Mouse (Mus musculus) lung, postnatal 0 days (tissue): ENCODE measurements around the gene Rnf150. TPM values are rescaled to one million over a fixed set of nuclear protein-coding genes. Genes with fewer than 3 reads are reported as not detected.
A peak's percentile ranks its signal among the peaks of the same experiment; 100 is the strongest.

Experiments used
- ATAC-seq: fragments of 200-750 bp; cut with Nextera tagmentation; 2 replicates; pipeline ENCODE4 v1.8.0; 2017; ENCODE audit warnings: moderate library complexity
- DNase-seq: peaks from one replicate; pipeline ENCODE4 v3.0.0-alpha.2; 2016; ENCODE audit warnings: low spot score
- H3K27ac ChIP-seq: fragments of 300-500 bp; sonication (generic); 2 replicates; pipeline ENCODE4 v1.5.1; 2014; ENCODE audit warnings: antibody characterized with exemption, mild to moderate bottlenecking, low read length, mixed read lengths
- H3K27me3 ChIP-seq: fragments of 300-500 bp; sonication (generic); replicated peaks from 2 replicates; pipeline ENCODE4 v1.6.1; 2014; ENCODE audit warnings: low read length, mixed read lengths; ENCODE audit not compliant: insufficient read depth
- H3K36me3 ChIP-seq: fragments of 300-500 bp; sonication (generic); 2 replicates; pipeline ENCODE4 v1.6.1; 2014; ENCODE audit warnings: low read length, mixed read lengths; ENCODE audit not compliant: insufficient read depth
- H3K4me1 ChIP-seq: fragments of 300-500 bp; sonication (generic); 2 replicates; pipeline ENCODE4 v1.6.1; 2014; ENCODE audit warnings: antibody characterized with exemption, low read depth, low read length, mixed read lengths; ENCODE audit not compliant: insufficient read depth
- H3K4me2 ChIP-seq: fragments of 300-500 bp; sonication (generic); replicated peaks from 2 replicates; pipeline ENCODE4 v1.6.1; 2014; ENCODE audit warnings: low read depth, mild to moderate bottlenecking, low read length, moderate library complexity, mixed read lengths
- H3K4me3 ChIP-seq: fragments of 300-500 bp; sonication (generic); 2 replicates; pipeline ENCODE4 v1.5.1; 2014; ENCODE audit warnings: low read depth, low read length
- H3K9ac ChIP-seq: fragments of 300-500 bp; sonication (generic); replicated peaks from 2 replicates; pipeline ENCODE4 v1.6.1; 2014; ENCODE audit warnings: low read depth, mild to moderate bottlenecking
- H3K9me3 ChIP-seq: fragments of 300-500 bp; sonication (generic); 2 replicates; pipeline ENCODE4 v1.6.1; 2016; ENCODE audit warnings: low read length, mixed read lengths
- CTCF ChIP-seq: IDR thresholded peaks from 2 replicates; pipeline ENCODE4 v1.5.1; 2016; ENCODE audit warnings: antibody characterized with exemption, mild to moderate bottlenecking
- EP300 ChIP-seq: IDR thresholded peaks from 2 replicates; pipeline ENCODE4 v1.6.1; 2016; ENCODE audit warnings: antibody characterized with exemption, mild to moderate bottlenecking, control low read depth
- WGBS: fragments of 180-500 bp; shearing (Covaris S2); extraction: QIAGEN DNeasy Blood & Tissue Kit; methylation state at CpG from one replicate; pipeline ENCODE4 v1.1.7; 2014; 5-methylcytosine and 5-hydroxymethylcytosine counted together
- polyA plus RNA-seq: library from polyadenylated mRNA; unstranded; fragments of >200 nt; fragmentation: Nextera tagmentation; extraction: Ambion mirVana; gene quantifications from 2 replicates; pipeline ENCODE4 v1.2.1, GENCODE M21; 2015

The Rnf150 gene
- polyA plus RNA-seq, 1 experiment from 2014 or later: 1.7 TPM

DNA sequence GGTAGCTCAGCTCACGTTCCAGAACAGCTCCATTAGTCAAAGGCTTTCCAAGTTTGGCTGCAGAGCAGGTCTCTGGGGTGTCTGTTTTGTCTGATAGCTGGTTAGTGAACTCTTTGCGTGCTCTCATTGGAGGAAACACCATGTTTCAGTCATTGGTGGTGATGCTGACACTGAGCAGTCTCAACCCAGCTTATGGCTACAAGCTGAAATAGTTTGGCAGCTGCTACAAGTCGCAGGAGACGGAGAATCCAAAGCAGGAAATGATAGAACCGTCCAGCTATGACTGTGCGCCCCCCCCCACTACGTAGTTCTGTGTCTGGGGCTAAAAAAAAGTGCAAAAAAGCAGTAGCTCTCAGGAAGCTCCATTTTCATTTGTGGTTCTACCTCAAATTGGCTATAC is 12.0 kb downstream of the Rnf150 start:
- Histone ChIP-seq H3K9ac (no peak overlapping the region), H3K36me3 (no peaks in the 10 kb centered on the region), H3K9me3 (no peaks in the 10 kb centered on the region), H3K4me3 (no peak overlapping the region), H3K27ac (no peak overlapping the region), H3K27me3 (no peaks in the 10 kb centered on the region), H3K4me2 (no peak overlapping the region), H3K4me1 (no peaks in the 10 kb centered on the region; the same call in 1 of the 2 replicates)
- ATAC-seq (no peak), DNase-seq (peak; percentile 25)
- 39% methylated on average over 7 of the region's 7 CpGs for WGBS
- no peak for TF ChIP-seq EP300
- no peak for TF ChIP-seq CTCF

DNA sequence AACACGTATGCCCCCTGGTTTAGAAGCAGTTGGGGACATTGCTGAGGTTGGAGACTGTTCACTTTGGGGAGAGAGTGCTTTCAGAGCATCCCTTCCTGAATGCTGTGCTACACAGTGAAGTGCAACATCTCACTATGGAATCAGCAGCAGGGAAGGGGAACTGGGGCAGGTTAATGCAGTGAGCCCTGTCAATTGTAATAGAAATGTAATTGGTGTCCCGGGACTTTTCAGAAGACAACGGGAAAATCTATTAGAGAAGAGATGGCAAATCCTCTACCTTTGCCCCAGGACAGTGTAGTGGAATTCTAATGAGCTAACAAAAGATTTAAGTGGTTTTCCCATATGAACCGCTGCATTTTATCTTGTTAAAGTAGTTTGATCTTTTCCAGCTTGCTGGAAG is 21.3 kb downstream of the Rnf150 start:
- no peaks in the 10 kb centered on the region for H3K4me1 ChIP-seq
- H3K9me3 ChIP-seq: no peaks in the 10 kb centered on the region
- H3K27ac ChIP-seq: no peak overlapping the region
- no peak overlapping the region for H3K9ac ChIP-seq
- TF ChIP-seq EP300: no peak
- no peak for TF ChIP-seq CTCF
- no peaks in the 10 kb centered on the region for H3K36me3 ChIP-seq
- 73% methylated on average over 4 of the region's 4 CpGs for WGBS
- ATAC-seq: no peak
- H3K27me3 ChIP-seq: no peaks in the 10 kb centered on the region
- DNase-seq: no peak
- no peak overlapping the region for H3K4me2 ChIP-seq
- H3K4me3 ChIP-seq: no peak overlapping the region

GRCm38 (mm10) chr8:82887234-82887633 is 24.1 kb downstream of the Rnf150 start:
- Histone ChIP-seq H3K4me2 (no peak overlapping the region), H3K4me1 (no peaks in the 10 kb centered on the region), H3K36me3 (no peaks in the 10 kb centered on the region), H3K9ac (no peak overlapping the region), H3K27ac (no peak overlapping the region), H3K9me3 (no peaks in the 10 kb centered on the region), H3K4me3 (no peak overlapping the region), H3K27me3 (no peaks in the 10 kb centered on the region)
- ATAC-seq: no peak
- WGBS: 90% methylated on average over 4 of the region's 4 CpGs
- TF ChIP-seq EP300 (no peak), CTCF (no peak)
- no peak for DNase-seq

DNA sequence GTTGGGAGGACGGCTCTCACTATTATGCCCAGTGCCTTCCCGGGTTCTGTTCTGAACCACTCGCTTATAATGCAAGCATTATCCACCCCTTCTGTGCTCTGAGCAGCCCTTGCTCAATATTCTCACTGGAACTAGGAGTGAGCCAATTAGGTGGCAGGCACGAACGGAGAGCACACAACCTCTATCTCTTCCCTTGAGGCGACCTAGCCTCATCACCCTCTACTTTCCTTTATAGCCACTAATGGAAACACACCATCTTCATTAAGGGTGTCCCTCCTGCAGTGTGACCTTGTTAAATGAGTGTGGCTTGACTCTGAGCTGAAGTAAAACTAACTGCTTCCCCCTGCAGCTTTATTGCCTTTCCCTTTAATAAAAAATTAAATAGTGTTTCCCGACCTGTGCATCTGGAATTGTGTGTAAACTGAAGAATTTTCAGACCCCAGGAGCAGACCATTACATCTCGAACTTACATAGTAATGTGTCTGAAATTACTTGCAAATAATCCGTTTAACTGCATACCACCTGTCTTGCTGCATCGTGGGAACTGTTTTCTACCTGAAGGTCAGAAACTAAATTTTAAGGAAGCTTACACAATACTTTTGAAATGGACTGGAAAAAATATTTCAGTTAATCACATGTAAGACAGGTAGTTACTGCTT is 26.0 kb downstream of the Rnf150 start:
- H3K36me3 ChIP-seq: no peaks in the 10 kb centered on the region
- 85% methylated on average over 10 of the region's 10 CpGs for WGBS

DNA sequence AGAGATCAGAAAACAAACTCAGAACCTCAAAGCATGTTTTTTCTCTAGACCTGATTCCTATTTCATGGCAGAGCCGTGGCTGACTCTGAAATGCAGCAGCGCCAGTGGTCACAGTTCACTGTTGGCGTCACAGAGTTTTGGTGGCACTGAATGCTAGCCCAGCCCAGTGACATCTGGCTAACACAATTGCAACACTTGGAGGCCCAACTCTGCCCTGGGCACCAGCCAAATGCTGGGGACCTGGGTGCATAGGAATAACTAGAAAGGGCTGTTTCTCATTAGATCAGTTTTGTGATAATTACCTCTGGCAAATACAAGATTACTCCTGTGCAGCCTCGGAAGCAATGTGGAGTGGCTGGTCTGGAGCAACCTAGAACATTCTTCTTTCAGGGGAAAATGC is 31.9 kb downstream of the Rnf150 start:
- H3K4me3 ChIP-seq: no peak overlapping the region
- no peak overlapping the region for H3K27ac ChIP-seq
- ATAC-seq (no peak), DNase-seq (no peak)
- H3K4me1 ChIP-seq: peaks cover 8% of the 10 kb centered on the region; the same call in 1 of the 2 replicates
- no peak for TF ChIP-seq CTCF
- no peak for TF ChIP-seq EP300
- no peaks in the 10 kb centered on the region for H3K9me3 ChIP-seq
- no peak overlapping the region for H3K4me2 ChIP-seq
- no peaks in the 10 kb centered on the region for H3K36me3 ChIP-seq
- no peaks in the 10 kb centered on the region for H3K27me3 ChIP-seq
- H3K9ac ChIP-seq: no peak overlapping the region
- WGBS: 67% methylated on average over 4 of the region's 4 CpGs

More for the DNA sequence above, 26.0 kb downstream of the Rnf150 start:
- Histone ChIP-seq H3K27me3 (no peaks in the 10 kb centered on the region), H3K9ac (no peak overlapping the region), H3K4me3 (no peak overlapping the region), H3K9me3 (no peaks in the 10 kb centered on the region), H3K27ac (no peak overlapping the region), H3K4me2 (no peak overlapping the region), H3K4me1 (peaks cover 5% of the 10 kb centered on the region; the same call in 1 of the 2 replicates)
- DNase-seq: no peak
- TF ChIP-seq EP300: no peak
- no peak for TF ChIP-seq CTCF
- ATAC-seq: no peak

- H3K4me3 ChIP-seq: no peak overlapping the region
- WGBS: 77% methylated on average over 2 of the region's 2 CpGs
- H3K4me2 ChIP-seq: no peak overlapping the region
- H3K9ac ChIP-seq: no peak overlapping the region
- no peaks in the 10 kb centered on the region for H3K9me3 ChIP-seq
- H3K36me3 ChIP-seq: no peaks in the 10 kb centered on the region
- DNase-seq: no peak
- TF ChIP-seq EP300 (no peak), CTCF (no peak)
- no peak overlapping the region for H3K27ac ChIP-seq
- H3K27me3 ChIP-seq: no peaks in the 10 kb centered on the region
- peaks cover 8% of the 10 kb centered on the region; the same call in 1 of the 2 replicates for H3K4me1 ChIP-seq
- no peak for ATAC-seq
These were observed 33.6 kb downstream of the Rnf150 start for GRCm38 (mm10) chr8:82896796-82897195.
